Mouse (Mus musculus) ES-E14 (cell line): ENCODE measurements around the gene Inf2. TPM values are rescaled to one million over a fixed set of nuclear protein-coding genes. Genes with fewer than 3 reads are reported as not detected.
A peak's percentile ranks its signal among the peaks of the same experiment; 100 is the strongest.

Experiments used
- DNase-seq: peaks from one replicate; pipeline ENCODE4 v3.0.0-alpha.2; 2013; ENCODE audit warnings: low read depth, low spot score
- H3K27ac ChIP-seq: 2 replicates; pipeline ENCODE4 v1.5.1; 2012; ENCODE audit warnings: low read depth, mild to moderate bottlenecking, low read length, moderate library complexity, mixed read lengths; ENCODE audit not compliant: poor library complexity, insufficient read depth, severe bottlenecking
- H3K36me3 ChIP-seq: 2 replicates; pipeline ENCODE4 v1.6.1; 2012; ENCODE audit warnings: mild to moderate bottlenecking, low read length, moderate library complexity, mixed read lengths; ENCODE audit not compliant: control insufficient read depth, poor library complexity, insufficient read depth, severe bottlenecking
- H3K4me1 ChIP-seq, 2 experiments: fragments of 150-350 bp in 1 of 2; sonication (generic) in 1 of 2; 2 replicates each; pipeline ENCODE4 v1.6.1; 2012; ENCODE audit warnings: low read length in 2 of 2, mild to moderate bottlenecking in 1 of 2, mixed read lengths in 1 of 2; ENCODE audit not compliant: control insufficient read depth in 2 of 2, insufficient read depth in 2 of 2, poor library complexity in 1 of 2
- H3K4me3 ChIP-seq, 2 experiments: fragments of 150-350 bp in 1 of 2; sonication (generic) in 1 of 2; 2 replicates each; pipeline ENCODE4 v1.5.1; 2012; ENCODE audit warnings: low read length in 2 of 2, low read depth in 1 of 2, mild to moderate bottlenecking in 1 of 2, mixed read lengths in 1 of 2; ENCODE audit not compliant: insufficient read depth in 1 of 2, poor library complexity in 1 of 2, severe bottlenecking in 1 of 2
- H3K9ac ChIP-seq: 2 replicates; pipeline ENCODE4 v1.6.1; 2012; ENCODE audit warnings: low read depth, mild to moderate bottlenecking, low read length, mixed read lengths; ENCODE audit not compliant: poor library complexity, insufficient read depth, severe bottlenecking
- H3K9me3 ChIP-seq: fragments of 150-350 bp; sonication (generic); 2 replicates; pipeline ENCODE4 v1.6.1; 2012; ENCODE audit warnings: low read depth, mild to moderate bottlenecking, low read length; ENCODE audit not compliant: control insufficient read depth, insufficient read depth
- CHD2 ChIP-seq: IDR thresholded peaks from 2 replicates; pipeline ENCODE4 v1.6.1; 2014; ENCODE audit warnings: mild to moderate bottlenecking, low read depth, low read length, inconsistent platforms
- HCFC1 ChIP-seq: IDR thresholded peaks from 2 replicates; pipeline ENCODE4 v1.6.1; 2012; ENCODE audit warnings: low read length, inconsistent platforms, borderline replicate concordance; ENCODE audit not compliant: insufficient read depth
- MAFK ChIP-seq: IDR thresholded peaks from 2 replicates; pipeline ENCODE4 v1.6.1; 2014; ENCODE audit warnings: mild to moderate bottlenecking, low read depth, low read length, inconsistent platforms; ENCODE audit not compliant: insufficient read depth
- ZC3H11A ChIP-seq: IDR thresholded peaks from 2 replicates; pipeline ENCODE4 v1.6.1; 2012; ENCODE audit warnings: low read depth, mild to moderate bottlenecking, inconsistent platforms, low read length, borderline replicate concordance
- ZNF384 ChIP-seq: IDR thresholded peaks from 2 replicates; pipeline ENCODE4 v1.6.1; 2012; ENCODE audit warnings: low read depth, low read length, inconsistent platforms
- in situ Hi-C, 2 experiments: fragments of 600-800 bp; cut with MboI; formaldehyde crosslinking; loops; one replicate each; pipeline ENCODE4 v1.15.1; 2025; ENCODE audit warnings: low sequenced_read_pairs in 2 of 2, inconsistent platforms in 1 of 2; ENCODE audit not compliant: unreplicated experiment in 2 of 2
- total RNA-seq: library from RNA; depleted of rRNA; stranded (reverse); fragments of 300-350 nt; gene quantifications from 2 replicates; pipeline ENCODE4 v1.2.3, GENCODE M21; 2012

Inf2 gene
- total RNA-seq, 1 experiment = 21.0 TPM

- no peak overlapping the region for H3K9ac ChIP-seq
- no peaks in the 10 kb centered on the region for H3K9me3 ChIP-seq
- DNase-seq = no peak
- H3K36me3 ChIP-seq = no peaks in the 10 kb centered on the region
- H3K4me3 ChIP-seq = no peak overlapping the region
- peaks cover 0 to 21% of the 10 kb centered on the region in 2 experiments; a peak in 2 of 4 replicates for H3K4me1 ChIP-seq
- in situ Hi-C loops = loop anchor here in 1 of 2 experiments (5.0 kb wide), 1 partner anchor 62 kb away; no protein-coding TSS in a partner anchor
- H3K27ac ChIP-seq = no peak overlapping the region
- peak; percentile 75 for TF ChIP-seq ZNF384
- TF ChIP-seq ZC3H11A = no peak
- no peak for TF ChIP-seq HCFC1
- TF ChIP-seq MAFK = no peak
These were observed 33.7 kb upstream of the Inf2 start for GRCm38 (mm10) chr12:112554900-112555299.

DNA sequence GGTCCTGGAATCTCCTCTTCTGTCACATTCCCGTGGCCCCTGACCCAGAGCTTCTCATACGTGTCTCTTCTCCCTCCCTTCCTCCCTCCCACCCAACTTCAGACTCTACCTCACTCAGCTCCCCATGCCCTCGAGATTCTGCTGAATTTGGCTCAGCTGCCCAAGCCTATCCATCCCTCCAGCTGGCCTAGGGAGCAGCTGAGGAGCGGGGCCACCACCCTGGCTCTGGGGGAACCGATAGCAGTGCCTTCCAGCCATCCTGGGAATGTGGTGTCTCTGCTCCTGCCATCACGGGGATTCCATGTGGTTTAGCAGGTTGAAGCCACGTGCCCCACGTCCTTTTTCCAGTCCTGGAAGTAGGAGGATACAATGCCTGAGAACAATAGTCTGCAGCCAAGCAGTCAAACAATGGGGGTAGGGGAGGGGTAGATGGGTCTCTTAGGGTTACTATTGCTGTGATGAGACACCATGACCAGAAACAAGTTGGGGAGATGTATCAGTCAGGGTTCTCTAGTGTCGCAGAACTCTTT lies 32.0 kb upstream of the Inf2 start:
- Histone ChIP-seq H3K27ac (no peak overlapping the region), H3K4me3 (no peak overlapping the region), H3K36me3 (no peaks in the 10 kb centered on the region), H3K9me3 (no peaks in the 10 kb centered on the region), H3K9ac (no peak overlapping the region), H3K4me1 (peaks cover 0 to 21% of the 10 kb centered on the region in 2 experiments; a peak in 2 of 4 replicates)
- no peak for DNase-seq
- in situ Hi-C loops = loop anchor here in 1 of 2 experiments (5.0 kb wide), 1 partner anchor 61 kb away; no protein-coding TSS in a partner anchor
- TF ChIP-seq ZC3H11A (no peak), CHD2 (no peak), MAFK (no peak), ZNF384 (no peak), HCFC1 (no peak)

DNA sequence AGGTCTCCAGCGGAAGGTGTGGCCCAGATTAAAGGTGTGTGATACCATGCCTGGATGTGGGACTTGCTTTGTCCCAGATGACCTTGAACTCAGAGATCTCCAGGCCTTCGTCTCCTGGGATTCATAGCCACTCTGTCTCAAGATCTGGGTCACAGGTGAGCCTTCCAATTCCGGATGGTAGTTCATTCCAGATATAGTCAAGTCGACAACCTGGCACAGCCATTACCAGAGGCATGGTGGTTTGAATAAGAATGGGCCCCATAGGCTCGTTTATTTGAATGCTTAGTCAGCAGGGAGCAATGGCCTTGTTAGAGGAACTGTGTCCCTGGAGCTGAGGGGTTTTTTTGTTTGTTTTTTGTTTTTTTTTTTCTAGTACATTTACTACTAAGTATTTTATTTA lies 31.4 kb upstream of the Inf2 start:
- Histone ChIP-seq H3K27ac (no peak overlapping the region), H3K9ac (no peak overlapping the region), H3K36me3 (no peaks in the 10 kb centered on the region), H3K4me1 (peaks cover 0 to 19% of the 10 kb centered on the region in 2 experiments; a peak in 2 of 4 replicates), H3K4me3 (no peak overlapping the region), H3K9me3 (no peaks in the 10 kb centered on the region)
- TF ChIP-seq MAFK (peak; percentile 85), ZC3H11A (no peak)
- no peak for DNase-seq
- in situ Hi-C loops = loop anchor here in 1 of 2 experiments (5.0 kb wide), 1 partner anchor 60 kb away; no protein-coding TSS in a partner anchor

DNA sequence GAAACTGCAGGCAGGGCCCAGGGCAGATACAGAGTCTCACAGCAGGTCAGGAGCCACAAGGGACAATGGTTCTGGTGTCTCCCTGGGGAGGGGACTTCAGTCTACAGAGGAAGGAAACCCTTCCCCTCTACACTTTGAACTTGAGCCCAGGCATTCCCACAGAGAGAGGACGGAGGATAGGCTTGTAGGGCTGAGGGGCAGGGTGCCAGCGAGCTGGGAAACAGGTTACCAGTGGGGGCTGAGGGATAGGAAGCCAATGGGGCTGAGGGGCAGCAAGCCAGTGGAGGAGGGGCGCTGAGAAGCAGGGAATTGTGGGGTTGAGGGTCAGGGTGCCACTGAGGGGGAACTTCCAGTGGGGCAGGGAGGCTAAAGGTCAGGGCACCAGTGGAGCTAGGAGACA lies 29.4 kb upstream of the Inf2 start:
- Histone ChIP-seq H3K36me3 (no peaks in the 10 kb centered on the region), H3K4me3 (no peak overlapping the region), H3K9me3 (no peaks in the 10 kb centered on the region), H3K9ac (no peak overlapping the region), H3K4me1 (peaks cover 0 to 19% of the 10 kb centered on the region in 2 experiments; a peak in 2 of 4 replicates), H3K27ac (no peak overlapping the region)
- in situ Hi-C loops = loop anchor here in 1 of 2 experiments (5.0 kb wide), 1 partner anchor 58 kb away; no protein-coding TSS in a partner anchor
- TF ChIP-seq CHD2 (no peak), HCFC1 (no peak), MAFK (no peak), ZNF384 (no peak), ZC3H11A (no peak)
- DNase-seq = no peak

DNA sequence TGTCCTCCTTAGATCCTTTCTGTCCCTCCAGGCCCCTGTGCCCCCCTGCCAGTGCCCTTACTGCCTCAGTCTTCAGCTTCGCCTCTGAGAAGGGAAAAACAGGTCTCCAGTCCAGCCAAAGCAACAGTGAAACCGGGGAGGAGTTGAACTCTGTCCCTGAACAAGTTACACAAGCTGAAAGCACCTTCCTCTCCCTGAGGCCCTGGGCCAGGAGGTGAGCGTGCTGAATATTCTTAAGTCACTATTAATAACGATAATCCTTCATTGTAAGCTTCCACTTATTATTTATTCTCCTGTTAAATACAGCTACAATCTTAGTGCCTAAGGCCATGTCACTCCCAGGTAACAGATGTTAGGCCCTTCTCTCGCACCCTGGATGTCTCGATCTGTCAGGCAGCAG lies 28.9 kb upstream of the Inf2 start:
- Histone ChIP-seq H3K36me3 (no peaks in the 10 kb centered on the region), H3K9me3 (no peaks in the 10 kb centered on the region), H3K9ac (no peak overlapping the region), H3K4me3 (no peak overlapping the region), H3K27ac (no peak overlapping the region), H3K4me1 (peaks cover 0 to 19% of the 10 kb centered on the region in 2 experiments; a peak in 2 of 4 replicates)
- TF ChIP-seq CHD2 = no peak
- TF ChIP-seq MAFK = no peak
- no peak for TF ChIP-seq ZC3H11A
- TF ChIP-seq ZNF384 = no peak
- no peak for TF ChIP-seq HCFC1
- in situ Hi-C loops = loop anchor here in 1 of 2 experiments (5.0 kb wide), 1 partner anchor 58 kb away; no protein-coding TSS in a partner anchor
- no peak for DNase-seq
